Mouse (Mus musculus) olfactory bulb, adult 2 months (tissue): ENCODE measurements at regions not wholly inside any gene's neighbourhood (a gene's known extent, or its start where the extent isn't known, plus 50 kb on each side); places are given as distances from the start of the nearest gene placed in this dataset.

Experiments
- CTCF ChIP-seq: fragments of 200-500 bp; IDR thresholded peaks from 2 replicates; pipeline ENCODE4 v1.5.1; 2012; ENCODE audit warnings: low read depth, mild to moderate bottlenecking, low read length, moderate library complexity; ENCODE audit not compliant: insufficient read depth
- POLR2A ChIP-seq: fragments of 200-500 bp; IDR thresholded peaks from 2 replicates; pipeline ENCODE4 v1.6.1; 2012; ENCODE audit warnings: mild to moderate bottlenecking, low read depth, low read length, moderate library complexity; ENCODE audit not compliant: insufficient read depth

DNA sequence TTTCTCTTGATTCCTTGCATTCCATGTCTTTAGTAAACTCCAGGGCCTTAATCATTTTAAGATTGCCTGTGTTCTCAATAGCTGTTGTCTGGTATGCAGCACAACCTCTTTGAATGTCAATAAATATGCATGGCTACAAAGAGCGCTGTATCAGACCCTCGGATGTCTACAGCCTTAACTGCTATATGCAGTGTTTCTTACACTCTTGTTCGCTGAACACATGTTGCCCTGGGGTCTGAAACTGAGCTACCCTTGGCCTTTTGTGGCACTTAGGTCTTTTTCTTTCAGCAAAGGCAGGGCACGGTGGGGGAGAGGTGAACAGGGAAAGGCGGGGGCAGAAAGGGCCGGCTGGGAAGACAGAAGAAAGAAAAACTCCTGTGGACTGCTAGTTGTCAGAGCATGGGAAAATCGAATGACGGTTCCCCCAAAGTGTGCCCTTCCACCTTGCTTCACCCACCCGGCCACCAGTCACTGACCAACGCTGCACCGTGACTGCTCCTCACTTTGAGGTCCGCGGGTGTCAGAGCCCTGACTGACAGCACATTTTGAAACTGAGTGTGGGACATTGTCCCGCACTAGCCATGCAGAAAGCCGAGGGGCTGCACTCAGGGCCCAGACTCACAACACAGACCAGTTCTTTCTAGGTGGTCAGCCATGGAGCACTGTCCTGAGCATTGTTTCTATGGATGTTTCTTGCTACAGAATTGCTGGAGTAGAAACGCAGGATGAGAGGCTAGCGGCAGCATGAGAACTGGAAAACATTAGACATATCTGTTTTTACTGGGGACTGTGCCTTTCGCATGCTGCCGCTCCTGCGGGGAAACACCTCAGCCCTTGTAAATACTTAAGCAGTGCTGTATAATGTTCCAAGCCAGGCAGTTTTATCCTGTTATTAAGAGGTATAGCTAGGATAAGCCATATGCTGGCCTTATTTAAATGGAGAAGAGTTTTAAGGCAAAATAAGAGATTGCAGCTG lies 804.6 kb upstream of the Pou3f3 start:
- no peak for TF ChIP-seq CTCF
- no peak for TF ChIP-seq POLR2A
